ENCODE assay signal across 7 mouse cellular contexts in genomic region chr1:131078761-131079330, GRCm38 (mm10). TPM values are rescaled to one million over a fixed set of nuclear protein-coding genes. Genes with fewer than 3 reads are reported as not detected.
DNase-seq lines count a peak whose midpoint lies in the region; ATAC-seq and TF ChIP-seq lines count a peak whose summit lies in the region.

No protein-coding gene starts in this region.

- no peak for DNase-seq in thymus, adult 2 months
- DNase-seq in thymus, postnatal 36 days = no peak
- peak; percentile 40 for DNase-seq in forelimb bud, embryonic 11.5 days (ENCODE audit: low read depth, low spot score)
- peak; percentile 63 for DNase-seq in layer of hippocampus, adult 9-10 months (ENCODE audit: low spot score)
- DNase-seq in adrenal gland, postnatal 10 days = no peak
- DNase-seq in MN1 (ENCODE audit: low spot score) = no peak

- no peak for TF ChIP-seq CTCF in thymus, adult 2 months (IDR thresholded peaks at IDR 0.05; ENCODE audit: borderline replicate concordance, control insufficient read depth, extremely low read depth, insufficient read depth, low read length, poor library complexity)

- peak overlapping the region; percentile 10; the same call in 1 of the 2 replicates for H3K27ac ChIP-seq in thymus, adult 2 months (ENCODE audit: control insufficient read depth, insufficient read depth, low read length)
- peak overlapping the region; percentile 69 for H3K27ac ChIP-seq in midbrain, embryonic 15.5 days

- H3K4me1 ChIP-seq in thymus, adult 2 months (replicated peaks; ENCODE audit: control insufficient read depth, insufficient read depth, low read length) = peaks cover 36% of the 10 kb centered on the region
- peaks cover 62% of the 10 kb centered on the region for H3K4me1 ChIP-seq in midbrain, embryonic 15.5 days

- H3K36me3 ChIP-seq in thymus, adult 2 months (ENCODE audit: control insufficient read depth, insufficient read depth, low read length) = no peaks in the 10 kb centered on the region
- H3K36me3 ChIP-seq in midbrain, embryonic 15.5 days (replicated peaks) = no peaks in the 10 kb centered on the region

- ATAC-seq in midbrain, embryonic 15.5 days (replicated peaks) = peak; percentile 89

- no peak for TF ChIP-seq POLR2A in thymus, adult 2 months (IDR thresholded peaks at IDR 0.05; ENCODE audit: control insufficient read depth, extremely low read depth, insufficient read depth, low read length, poor library complexity)

- H3K9me3 ChIP-seq in midbrain, embryonic 15.5 days = no peaks in the 10 kb centered on the region

- H3K4me2 ChIP-seq in midbrain, embryonic 15.5 days = peak overlapping the region; percentile 20; the same call in 1 of the 2 replicates

- no peak overlapping the region for H3K4me3 ChIP-seq in thymus, adult 2 months (ENCODE audit: control insufficient read depth, insufficient read depth, low read length)
- H3K4me3 ChIP-seq in midbrain, embryonic 15.5 days = no peak overlapping the region

- H3K27me3 ChIP-seq in thymus, adult 2 months (ENCODE audit: control insufficient read depth, insufficient read depth, low read length) = no peaks in the 10 kb centered on the region
- H3K27me3 ChIP-seq in midbrain, embryonic 15.5 days (replicated peaks) = no peaks in the 10 kb centered on the region

- WGBS in thymus, adult 2 months = 10% methylated on average over 3 of the region's 3 CpGs
- WGBS in midbrain, embryonic 15.5 days = 13% methylated on average over 3 of the region's 3 CpGs

- H3K9ac ChIP-seq in midbrain, embryonic 15.5 days = no peak overlapping the region

RNA-seq across cellular contexts. Expression of gene Mapkapk2, which starts 18.8 kb away (rescaled TPM):
- 67.2 and 69.6 TPM in 2 replicates for polyA plus RNA-seq in thymus, adult 2 months (2012; rRNA removed)
- 17.9 and 22.2 TPM in 2 replicates for polyA plus RNA-seq in midbrain, embryonic 15.5 days (2015; fragmentation: Nextera tagmentation; extraction: Ambion mirVana)
- total RNA-seq in adrenal gland, postnatal 10 days (2021) = 100 to 1,000 TPM; 159 to 169 TPM

RNA-seq across cellular contexts. Expression of gene Il10, which starts 59.2 kb away (rescaled TPM):
- polyA plus RNA-seq in thymus, adult 2 months (2012; rRNA removed) = 0.09 and 0.15 TPM in 2 replicates
- polyA plus RNA-seq in midbrain, embryonic 15.5 days (2015; fragmentation: Nextera tagmentation; extraction: Ambion mirVana) = not detected in 2 replicates
- total RNA-seq in adrenal gland, postnatal 10 days (2021) = not detected

RNA-seq across cellular contexts. Expression of gene Dyrk3, which starts 59.3 kb away (rescaled TPM):
- polyA plus RNA-seq in thymus, adult 2 months (2012; rRNA removed) = 0.78 and 0.98 TPM in 2 replicates
- 15.5 and 17.8 TPM in 2 replicates for polyA plus RNA-seq in midbrain, embryonic 15.5 days (2015; fragmentation: Nextera tagmentation; extraction: Ambion mirVana)
- total RNA-seq in adrenal gland, postnatal 10 days (2021) = 1 to 10 TPM; 3.6 to 5.8 TPM

Comparison
In these comparisons a context has a peak if more than half of its experiments do, and no peak if none do; other contexts are left out.
1. DNase-seq: peak in forelimb bud, embryonic 11.5 days (single experiment) and layer of hippocampus, adult 9-10 months (single experiment); none in thymus, adult 2 months (single experiment), thymus, postnatal 36 days (0 of 2), adrenal gland, postnatal 10 days (single experiment) and MN1 (single experiment).